Mouse (Mus musculus) effector memory CD4-positive, alpha-beta T cell, adult 5 months (primary cell): ENCODE data around the gene Zfp598. TPM values are rescaled to one million over a fixed set of nuclear protein-coding genes. Genes with fewer than 3 reads are reported as not detected.

Source experiments
- polyA plus RNA-seq: library from polyadenylated mRNA; unstranded; fragments of 100-300 nt; shearing (Covaris generic); gene quantifications from one replicate; pipeline ENCODE4 v1.2.1, GENCODE M21; 2017

Zfp598 gene
- polyA plus RNA-seq = 20.9 TPM

DNA sequence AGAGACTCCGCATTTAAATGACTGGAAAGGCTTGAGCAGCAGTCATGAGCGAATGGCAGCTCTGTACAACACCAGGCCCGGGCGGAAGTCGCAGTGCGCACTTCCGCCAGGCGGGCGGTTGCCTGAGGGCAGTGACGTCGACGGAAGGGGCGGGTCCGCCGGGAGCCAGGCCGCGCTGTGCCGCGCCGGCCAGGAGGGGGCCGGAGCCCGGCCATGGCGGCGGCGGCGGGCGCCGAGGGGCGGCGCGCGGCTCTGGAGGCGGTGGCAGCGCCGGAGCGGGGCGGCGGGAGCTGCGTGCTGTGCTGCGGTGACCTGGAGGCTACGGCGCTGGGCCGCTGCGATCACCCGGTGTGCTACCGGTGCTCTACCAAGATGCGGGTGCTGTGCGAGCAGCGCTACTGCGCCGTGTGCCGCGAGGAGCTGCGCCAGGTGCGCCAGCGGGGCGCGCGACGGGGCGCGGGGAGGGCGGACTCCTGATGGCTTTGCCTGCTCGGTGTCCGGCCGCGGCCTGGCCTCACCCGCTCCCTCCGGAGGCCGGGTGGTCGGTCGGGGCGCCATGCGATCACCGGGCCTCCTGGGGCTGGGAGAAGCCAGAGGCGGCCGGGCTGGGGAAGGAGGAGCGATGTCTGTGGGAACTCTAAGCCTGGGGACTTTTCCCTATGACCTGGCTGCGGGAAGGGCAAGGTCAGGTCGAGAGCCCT lies at the start of gene Zfp598:
Gene Zfp598 (plus strand): TSS at position 143 of the 701 bp plus-strand sequence.

DNA sequence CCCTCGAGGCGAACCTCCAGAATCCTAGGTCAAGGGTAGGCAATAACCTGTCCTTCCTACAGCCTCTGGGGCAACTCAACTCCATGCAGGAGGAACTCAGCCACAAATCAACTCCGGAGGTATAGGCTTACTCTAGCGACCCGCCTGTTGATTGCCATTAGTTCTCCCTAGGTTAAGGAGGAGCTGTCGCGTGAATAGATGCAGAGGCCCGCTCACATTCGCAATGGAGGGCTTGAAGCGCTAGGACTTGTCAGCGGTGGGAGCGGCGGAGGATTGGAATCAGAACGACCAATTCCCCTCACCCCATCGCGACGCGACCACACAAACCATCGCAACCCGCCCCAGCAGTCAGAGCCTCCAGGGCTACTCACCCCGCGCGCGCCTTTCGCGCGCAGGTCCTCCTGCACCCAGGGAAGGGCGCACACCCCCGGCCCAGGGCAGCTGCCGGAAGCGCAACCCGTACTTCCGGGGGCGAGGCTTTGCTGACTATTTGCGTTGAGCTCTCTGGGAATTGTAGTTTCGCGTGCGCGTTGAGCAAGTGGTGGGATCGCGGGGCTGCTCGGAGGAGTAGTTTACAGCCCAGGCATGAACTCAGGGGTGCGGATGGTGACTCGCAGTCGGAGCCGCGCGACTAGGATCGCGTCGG lies 37.2 kb upstream of the Zfp598 start, which contains the start of the genes Tsc2 and Nthl1:
Gene Tsc2 (minus strand): TSS at position 464 of the 646 bp plus-strand sequence.
Gene Nthl1 (plus strand): TSS at position 514 of the 646 bp plus-strand sequence.

DNA sequence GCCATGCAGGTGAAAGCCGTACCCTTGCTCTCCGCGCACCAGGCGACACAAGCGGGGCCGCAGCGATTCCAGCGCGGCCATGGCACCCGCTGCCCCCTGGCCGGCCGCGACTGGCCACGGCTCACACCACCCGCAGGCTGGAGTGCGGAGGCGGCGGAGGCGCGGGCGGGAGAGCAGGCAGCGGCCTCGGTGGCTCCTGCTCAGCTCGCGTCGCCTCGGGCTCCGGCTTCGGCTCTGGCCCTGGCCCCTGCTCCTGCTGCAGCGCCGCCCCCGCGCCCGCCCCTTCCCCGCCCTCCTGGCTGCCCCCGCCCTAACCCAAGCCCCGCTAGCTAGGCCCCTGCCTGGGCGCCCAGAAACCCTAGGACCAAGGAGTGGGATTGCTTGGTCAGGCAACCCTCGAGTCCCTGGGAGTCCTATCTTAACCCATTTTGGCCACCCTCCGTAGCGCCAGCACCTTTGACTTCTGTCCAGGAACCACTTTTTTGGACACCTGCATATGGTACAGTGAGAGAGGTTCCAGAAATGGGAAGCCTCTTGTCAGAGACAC lies 19.3 kb upstream of the Zfp598 start, which contains the start of gene Slc9a3r2:
Gene Slc9a3r2 (minus strand): TSS at position 258 of the 547 bp plus-strand sequence.

DNA sequence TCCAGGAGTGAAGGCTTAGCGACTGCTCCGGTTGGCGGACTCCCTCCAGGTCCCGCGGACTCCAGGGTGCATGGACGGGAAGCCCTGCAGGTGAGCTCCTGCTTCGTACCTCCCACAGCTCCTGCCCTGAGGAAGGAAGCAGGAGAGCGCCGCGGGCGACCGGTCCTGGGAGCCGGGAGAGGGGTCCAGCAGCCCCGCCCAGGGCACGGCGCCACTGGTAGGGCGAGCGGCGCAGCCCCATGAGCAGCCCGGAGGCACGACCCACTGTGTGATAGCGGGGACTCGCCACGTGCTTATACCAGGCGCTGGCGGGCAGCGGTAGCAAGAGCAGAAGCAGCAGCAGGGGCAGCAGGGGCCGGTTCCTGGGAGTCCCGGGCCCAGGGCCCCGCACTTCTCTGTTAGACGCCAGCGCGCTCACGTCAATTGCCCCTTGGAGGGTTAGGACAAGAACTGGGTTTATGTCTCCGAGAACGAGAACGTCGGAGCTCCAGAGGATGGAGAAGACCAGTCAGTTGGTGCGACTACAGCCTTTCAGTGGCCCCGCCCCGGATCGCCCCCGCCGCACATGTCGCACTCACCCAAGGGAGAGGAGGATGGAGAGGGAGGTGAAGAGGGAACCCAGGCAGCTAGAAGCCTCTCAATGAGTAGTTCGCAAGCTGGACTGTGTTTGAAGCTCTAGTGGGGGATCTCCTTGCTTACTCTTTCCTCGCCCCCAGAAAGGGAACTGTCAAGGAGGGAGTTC lies 11.3 kb upstream of the Zfp598 start, which contains the start of gene Npw:
Gene Npw (minus strand): TSS at position 441 of the 742 bp plus-strand sequence.

DNA sequence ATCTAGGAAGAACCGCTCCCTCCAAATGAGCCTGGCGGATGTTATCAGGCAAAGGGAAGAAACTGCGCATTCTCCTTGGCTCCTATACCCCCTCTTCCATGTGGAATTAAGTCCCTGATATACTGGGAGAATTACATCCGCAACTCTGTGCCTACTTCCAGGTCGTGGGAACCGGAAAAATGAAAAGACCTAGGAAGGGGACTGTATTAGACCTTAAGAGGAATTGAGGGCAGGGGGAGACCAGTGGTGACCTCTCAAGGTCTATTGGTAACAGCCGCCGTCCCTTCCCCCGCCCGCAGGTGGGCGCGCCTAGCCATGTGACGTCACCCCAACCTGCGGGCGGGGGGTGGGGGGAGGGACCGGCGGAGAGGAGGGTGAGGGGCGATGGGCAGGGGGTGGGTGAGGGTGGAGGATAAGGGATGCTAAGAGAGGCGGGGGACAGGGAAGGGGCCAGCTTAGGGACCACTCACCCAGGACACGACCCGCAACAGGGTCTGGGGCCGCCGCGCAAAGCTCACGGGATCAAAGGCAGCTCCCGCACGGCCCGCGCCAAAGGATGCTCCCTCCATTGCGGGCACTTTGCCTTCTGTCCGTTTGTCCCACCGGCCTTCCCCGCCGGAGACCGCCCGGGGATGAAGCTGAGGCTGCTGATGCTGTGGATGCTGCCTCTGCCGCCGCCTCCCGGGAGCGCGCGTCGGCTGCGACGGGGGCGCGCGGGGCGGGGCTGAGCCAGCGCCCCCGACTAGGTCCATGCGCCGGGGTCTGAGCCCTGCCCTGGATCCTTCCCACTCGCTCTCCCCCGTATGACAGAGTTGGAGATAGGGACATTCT lies 20.0 kb downstream of the Zfp598 start, which contains the start of gene Syngr3:
Gene Syngr3 (minus strand): TSS at position 705 of the 831 bp plus-strand sequence.

DNA sequence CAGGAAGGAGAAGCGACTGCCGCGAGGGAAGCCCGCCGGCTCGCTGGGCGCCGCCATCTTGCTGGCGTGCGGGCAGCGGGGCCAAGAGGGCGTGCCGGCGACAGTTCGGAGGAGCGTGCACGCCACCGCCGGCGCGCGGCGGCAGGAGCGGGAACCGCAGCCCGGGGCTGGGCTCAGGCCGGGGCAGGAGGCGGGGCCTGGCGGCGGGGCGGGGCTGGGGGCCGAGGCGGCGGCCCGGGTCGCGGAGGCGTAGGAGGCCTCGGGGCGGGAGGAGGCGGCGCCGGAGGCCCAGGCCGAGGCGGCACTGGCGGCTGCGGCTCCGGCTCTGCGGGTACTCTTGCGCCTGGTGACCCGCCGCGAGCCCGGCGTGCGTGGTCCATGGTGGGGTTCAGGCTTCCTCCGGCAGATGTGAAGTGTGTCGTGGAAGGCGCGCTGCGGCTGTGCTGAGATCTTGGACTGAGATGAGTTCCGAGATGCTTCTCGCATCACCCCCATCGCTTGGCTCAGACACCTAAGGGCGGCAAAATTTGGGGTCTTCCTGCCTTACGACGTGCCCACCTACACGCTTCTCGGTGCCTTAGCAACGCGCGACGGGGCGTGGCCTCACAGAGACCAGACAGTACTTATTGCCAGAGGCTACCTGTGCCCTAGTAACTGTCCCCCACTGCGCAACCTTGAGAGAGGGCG lies 26.7 kb downstream of the Zfp598 start, which contains the start of the genes Gfer and Noxo1:
Gene Gfer (minus strand): TSS at position 146 of the 687 bp plus-strand sequence.
Gene Noxo1 (plus strand): TSS at position 224 of the 687 bp plus-strand sequence.

DNA sequence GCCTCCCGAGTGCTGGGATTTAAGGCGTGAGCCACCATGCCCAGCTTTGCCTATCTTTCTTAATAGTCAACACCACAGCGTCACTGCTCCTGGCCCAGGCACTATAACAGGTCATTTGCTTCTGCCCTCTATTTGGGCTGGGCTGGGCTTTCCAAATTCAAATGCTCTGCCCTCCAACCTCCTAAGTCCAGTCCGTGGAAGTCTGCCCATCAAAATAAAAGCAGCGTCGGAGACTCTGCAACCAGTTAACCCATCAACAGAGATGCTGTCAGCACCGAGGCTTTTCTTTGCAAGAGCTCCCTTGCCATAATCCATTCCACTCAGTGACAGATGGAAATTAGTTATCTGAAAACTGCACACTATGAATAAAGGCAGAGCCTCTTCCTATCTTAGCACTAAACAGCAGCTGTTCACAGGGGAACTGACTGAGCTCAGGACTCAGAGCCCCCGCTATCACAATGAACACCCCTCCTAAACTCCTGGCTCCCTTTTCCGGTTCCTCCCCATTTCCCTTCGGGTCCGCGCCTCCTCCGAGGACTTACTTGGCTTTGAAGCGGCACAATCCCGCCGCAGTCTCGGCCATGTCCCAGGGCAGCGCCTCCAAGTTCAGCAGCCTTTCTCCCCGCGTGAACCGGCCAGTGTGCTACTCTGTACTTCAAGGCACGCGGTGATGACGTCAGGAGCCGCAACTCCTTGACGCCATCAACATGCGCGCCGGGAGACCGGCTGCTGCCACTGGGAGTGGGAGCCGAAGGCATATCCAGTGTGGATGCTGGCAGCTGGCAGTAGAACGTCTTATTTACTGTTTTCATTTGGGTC lies 37.7 kb downstream of the Zfp598 start, which contains the start of gene Tbl3:
Gene Tbl3 (minus strand): TSS at position 679 of the 819 bp plus-strand sequence.

DNA sequence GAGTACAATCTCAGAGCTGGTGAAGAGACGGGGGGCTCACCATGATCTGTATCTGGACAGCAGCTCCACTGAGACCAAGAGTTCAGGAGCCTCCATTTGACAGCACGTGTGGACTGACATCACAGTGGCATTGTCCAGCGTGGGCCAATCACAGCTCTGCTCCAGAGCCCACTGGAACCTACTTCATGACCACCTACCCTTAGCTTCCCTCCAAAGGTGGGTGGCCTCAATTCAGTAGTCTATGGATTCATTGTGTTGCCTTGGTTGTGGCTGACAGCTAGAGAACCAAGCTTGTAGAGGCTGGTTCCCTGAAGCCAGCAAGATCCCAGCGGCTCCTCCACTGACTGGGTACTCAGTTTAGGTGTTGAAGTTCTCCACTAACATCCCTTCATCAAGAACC lies 48.5 kb downstream of the Zfp598 start, which contains the start of the genes Rnf151 and Rps2:
Gene Rnf151 (minus strand): TSS at position 121 of the 400 bp plus-strand sequence.
Gene Rps2 (plus strand): TSS at position 174 of the 400 bp plus-strand sequence.

DNA sequence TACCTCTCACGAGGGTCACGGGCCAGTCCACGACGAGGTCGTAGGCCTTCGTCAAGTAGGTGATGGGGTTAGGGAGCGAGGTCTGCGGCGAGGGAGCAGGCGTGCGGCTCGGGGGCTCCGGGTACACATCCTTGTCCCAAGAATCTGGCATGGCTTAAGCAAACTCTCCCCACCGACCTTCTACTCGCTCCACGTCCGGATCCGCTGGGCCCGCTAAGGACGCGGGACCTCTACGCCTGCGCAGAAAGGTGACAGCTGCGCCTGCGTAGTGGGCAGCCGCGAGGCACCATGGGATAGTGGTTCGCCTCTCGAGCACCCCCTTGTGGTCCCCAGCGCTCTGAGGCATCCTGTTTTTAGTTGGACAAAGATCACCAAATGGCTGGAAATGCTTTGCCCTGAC lies 54.7 kb downstream of the Zfp598 start, which contains the start of gene Ndufb10:
Gene Ndufb10 (minus strand): TSS at position 295 of the 400 bp plus-strand sequence.

DNA sequence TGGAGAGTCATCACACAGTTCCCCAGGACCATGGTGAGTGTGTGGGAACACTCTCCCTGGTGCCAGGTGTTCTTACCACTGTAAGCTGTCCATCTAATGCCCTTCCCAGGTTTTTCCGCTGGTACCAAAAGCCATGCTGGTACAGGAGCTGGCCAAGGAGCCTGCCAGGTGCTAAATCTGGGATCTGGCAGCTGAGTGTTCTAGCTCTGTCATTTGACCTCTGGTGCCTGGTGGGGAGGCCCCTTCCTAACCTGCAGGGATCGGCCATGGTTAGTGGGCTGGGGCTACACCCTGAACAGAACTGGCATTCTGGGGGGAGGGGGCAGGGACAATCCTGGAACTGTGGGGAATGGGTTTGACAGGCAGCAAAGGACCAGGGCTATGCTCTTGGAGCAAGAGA lies 58.1 kb downstream of the Zfp598 start, which contains the start of gene Rpl3l:
Gene Rpl3l (plus strand): TSS at position 203 of the 400 bp plus-strand sequence.

Other genes with a start within 250 kb of the Zfp598 start
- gene Eci1, start 243.0 kb upstream of the Zfp598 start, polyA plus RNA-seq = 50.8 TPM
- gene Dnase1l2, start 226.6 kb upstream of the Zfp598 start, polyA plus RNA-seq = 2.9 TPM
- gene E4f1, start 199.4 kb upstream of the Zfp598 start, polyA plus RNA-seq = 99.5 TPM
- 15.6 TPM for gene Pgp, start 199.3 kb upstream of the Zfp598 start, polyA plus RNA-seq
- gene Bricd5, start 195.8 kb upstream of the Zfp598 start, polyA plus RNA-seq = not detected
- 13.8 TPM for gene Mlst8, start 190.6 kb upstream of the Zfp598 start, polyA plus RNA-seq
- 0.22 TPM for gene Caskin1, start 181.1 kb upstream of the Zfp598 start, polyA plus RNA-seq
- 67.3 TPM for gene Traf7, start 141.7 kb upstream of the Zfp598 start, polyA plus RNA-seq
- 2.9 TPM for gene Rab26, start 135.5 kb upstream of the Zfp598 start, polyA plus RNA-seq
- gene Pkd1, start 119.9 kb upstream of the Zfp598 start, polyA plus RNA-seq = 51.9 TPM
- 34.7 TPM for gene Tsc2, start 37.1 kb upstream of the Zfp598 start, polyA plus RNA-seq
- 2.6 TPM for gene Nthl1, start 37.0 kb upstream of the Zfp598 start, polyA plus RNA-seq
- gene Slc9a3r2, start 19.4 kb upstream of the Zfp598 start, polyA plus RNA-seq = 0.34 TPM
- not detected for gene Npw, start 11.2 kb upstream of the Zfp598 start, polyA plus RNA-seq
- gene Syngr3, start 20.3 kb downstream of the Zfp598 start, polyA plus RNA-seq = 0.34 TPM
- 30.1 TPM for gene Gfer, start 26.5 kb downstream of the Zfp598 start, polyA plus RNA-seq
- 1.4 TPM for gene Noxo1, start 26.5 kb downstream of the Zfp598 start, polyA plus RNA-seq
- 40.1 TPM for gene Tbl3, start 38.0 kb downstream of the Zfp598 start, polyA plus RNA-seq
- gene Rnf151, start 48.4 kb downstream of the Zfp598 start, polyA plus RNA-seq = not detected
- gene Rps2, start 48.4 kb downstream of the Zfp598 start, polyA plus RNA-seq = 937 TPM
- 131 TPM for gene Ndufb10, start 54.8 kb downstream of the Zfp598 start, polyA plus RNA-seq
- gene Rpl3l, start 58.1 kb downstream of the Zfp598 start, polyA plus RNA-seq = not detected
- 8.5 TPM for gene Msrb1, start 67.0 kb downstream of the Zfp598 start, polyA plus RNA-seq
- not detected for gene Hs3st6, start 83.3 kb downstream of the Zfp598 start, polyA plus RNA-seq
- gene Meiob, start 134.6 kb downstream of the Zfp598 start, polyA plus RNA-seq = not detected
- gene Hagh, start 170.5 kb downstream of the Zfp598 start, polyA plus RNA-seq = 37.5 TPM
- 0.34 TPM for gene Fahd1, start 180.7 kb downstream of the Zfp598 start, polyA plus RNA-seq
- gene Igfals, start 196.3 kb downstream of the Zfp598 start, polyA plus RNA-seq = not detected
- gene Nubp2, start 216.7 kb downstream of the Zfp598 start, polyA plus RNA-seq = 57.2 TPM
- gene Spsb3, start 217.0 kb downstream of the Zfp598 start, polyA plus RNA-seq = 61.2 TPM
- 35.7 TPM for gene Eme2, start 225.4 kb downstream of the Zfp598 start, polyA plus RNA-seq
- 43.8 TPM for gene Mrps34, start 225.4 kb downstream of the Zfp598 start, polyA plus RNA-seq
- gene Nme3, start 226.8 kb downstream of the Zfp598 start, polyA plus RNA-seq = 27.5 TPM